Mouse (Mus musculus): Measurements from ENCODE around the gene Enpp4. TPM values are rescaled to one million over a fixed set of nuclear protein-coding genes. Genes with fewer than 3 reads are reported as not detected.

The Enpp4 gene
- 5.6 and 5.7 TPM in 2 replicates for polyA plus RNA-seq (2015; fragmentation: Nextera tagmentation; extraction: Ambion mirVana)

GRCm38 (mm10) chr17:44105287-44106138, at the start of gene Enpp4:
Gene Enpp4, minus strand, starts transcription at chr17:44105809.
- Histone ChIP-seq H3K27me3 (ENCODE audit: insufficient read depth, low read length) (no peaks in the 10 kb centered on the region), H3K36me3 (ENCODE audit: insufficient read depth, low read length) (no peaks in the 10 kb centered on the region), H3K27ac (ENCODE audit: low read length) (no peak within 1 kb of the TSS), H3K9ac (replicated peaks; ENCODE audit: low read length) (peak within 1 kb of the TSS; percentile 74), H3K4me2 (replicated peaks; ENCODE audit: low read depth, low read length) (peak within 1 kb of the TSS; percentile 99), H3K4me1 (ENCODE audit: insufficient read depth, low read length) (peaks cover 6% of the 10 kb centered on the region; the same call in 1 of the 2 replicates), H3K9me3 (ENCODE audit: low read length) (no peaks in the 10 kb centered on the region), H3K4me3 (ENCODE audit: low read length) (peak within 1 kb of the TSS; percentile 76)
- ATAC-seq (ENCODE audit: low FRiP score, low TSS enrichment), result peak; percentile 99
- WGBS, result under 1% methylated on average over 71 of the region's 76 CpGs

- ATAC-seq (ENCODE audit: low FRiP score, low TSS enrichment), result no peak
- WGBS, result 55% methylated on average over 2 of the region's 2 CpGs
Observed at GRCm38 (mm10) chr17:44155204-44155603, 49.6 kb upstream of the Enpp4 start.

GRCm38 (mm10) chr17:44153871-44154270, 48.3 kb upstream of the Enpp4 start:
- no peak for ATAC-seq (ENCODE audit: low FRiP score, low TSS enrichment)
- H3K4me3 ChIP-seq (ENCODE audit: low read length), result no peak overlapping the region
- no peaks in the 10 kb centered on the region for H3K4me1 ChIP-seq (ENCODE audit: insufficient read depth, low read length)
- no peaks in the 10 kb centered on the region for H3K27me3 ChIP-seq (ENCODE audit: insufficient read depth, low read length)
- WGBS, result 41% methylated on average over 5 of the region's 5 CpGs
- no peaks in the 10 kb centered on the region for H3K36me3 ChIP-seq (ENCODE audit: insufficient read depth, low read length)
- no peak overlapping the region for H3K27ac ChIP-seq (ENCODE audit: low read length)
- no peaks in the 10 kb centered on the region; the same call in 1 of the 2 replicates for H3K9me3 ChIP-seq (ENCODE audit: low read length)
- no peak overlapping the region for H3K4me2 ChIP-seq (replicated peaks; ENCODE audit: low read depth, low read length)
- H3K9ac ChIP-seq (replicated peaks; ENCODE audit: low read length), result no peak overlapping the region

More at GRCm38 (mm10) chr17:44155204-44155603, 49.6 kb upstream of the Enpp4 start:
- Histone ChIP-seq H3K4me2 (replicated peaks; ENCODE audit: low read depth, low read length) (no peak overlapping the region), H3K9ac (replicated peaks; ENCODE audit: low read length) (no peak overlapping the region), H3K27me3 (ENCODE audit: insufficient read depth, low read length) (no peaks in the 10 kb centered on the region), H3K36me3 (ENCODE audit: insufficient read depth, low read length) (no peaks in the 10 kb centered on the region), H3K27ac (ENCODE audit: low read length) (no peak overlapping the region), H3K4me1 (ENCODE audit: insufficient read depth, low read length) (no peaks in the 10 kb centered on the region), H3K9me3 (ENCODE audit: low read length) (peaks cover 3% of the 10 kb centered on the region; the same call in 1 of the 2 replicates), H3K4me3 (ENCODE audit: low read length) (no peak overlapping the region)

GRCm38 (mm10) chr17:44151889-44152288, 46.3 kb upstream of the Enpp4 start:
- H3K36me3 ChIP-seq (ENCODE audit: insufficient read depth, low read length), result no peaks in the 10 kb centered on the region
- ATAC-seq (ENCODE audit: low FRiP score, low TSS enrichment), result no peak
- H3K4me3 ChIP-seq (ENCODE audit: low read length), result no peak overlapping the region
- WGBS, result 71% methylated on average over 8 of the region's 8 CpGs
- H3K27me3 ChIP-seq (ENCODE audit: insufficient read depth, low read length), result no peaks in the 10 kb centered on the region
- no peaks in the 10 kb centered on the region for H3K4me1 ChIP-seq (ENCODE audit: insufficient read depth, low read length)
- no peak overlapping the region for H3K9ac ChIP-seq (replicated peaks; ENCODE audit: low read length)
- H3K9me3 ChIP-seq (ENCODE audit: low read length), result no peaks in the 10 kb centered on the region; the same call in 1 of the 2 replicates
- no peak overlapping the region for H3K4me2 ChIP-seq (replicated peaks; ENCODE audit: low read depth, low read length)
- no peak overlapping the region for H3K27ac ChIP-seq (ENCODE audit: low read length)

- Histone ChIP-seq H3K9me3 (ENCODE audit: low read length) (no peaks in the 10 kb centered on the region; the same call in 1 of the 2 replicates), H3K4me2 (replicated peaks; ENCODE audit: low read depth, low read length) (no peak overlapping the region), H3K4me3 (ENCODE audit: low read length) (no peak overlapping the region), H3K27ac (ENCODE audit: low read length) (no peak overlapping the region), H3K4me1 (ENCODE audit: insufficient read depth, low read length) (no peaks in the 10 kb centered on the region), H3K9ac (replicated peaks; ENCODE audit: low read length) (no peak overlapping the region), H3K36me3 (ENCODE audit: insufficient read depth, low read length) (no peaks in the 10 kb centered on the region), H3K27me3 (ENCODE audit: insufficient read depth, low read length) (no peaks in the 10 kb centered on the region)
- no peak for ATAC-seq (ENCODE audit: low FRiP score, low TSS enrichment)
- WGBS, result 70% methylated on average over 3 of the region's 3 CpGs
Observed at GRCm38 (mm10) chr17:44151130-44151529, 45.5 kb upstream of the Enpp4 start.

- 81% methylated on average over 5 of the region's 5 CpGs for WGBS
- no peaks in the 10 kb centered on the region for H3K4me1 ChIP-seq (ENCODE audit: insufficient read depth, low read length)
- H3K9me3 ChIP-seq (ENCODE audit: low read length), result no peaks in the 10 kb centered on the region; the same call in 1 of the 2 replicates
- no peaks in the 10 kb centered on the region for H3K27me3 ChIP-seq (ENCODE audit: insufficient read depth, low read length)
- no peak overlapping the region for H3K4me3 ChIP-seq (ENCODE audit: low read length)
- ATAC-seq (ENCODE audit: low FRiP score, low TSS enrichment), result no peak
- no peak overlapping the region for H3K9ac ChIP-seq (replicated peaks; ENCODE audit: low read length)
- no peak overlapping the region for H3K27ac ChIP-seq (ENCODE audit: low read length)
- H3K4me2 ChIP-seq (replicated peaks; ENCODE audit: low read depth, low read length), result no peak overlapping the region
- no peaks in the 10 kb centered on the region for H3K36me3 ChIP-seq (ENCODE audit: insufficient read depth, low read length)
Observed at GRCm38 (mm10) chr17:44148109-44148846, 42.7 kb upstream of the Enpp4 start.

- H3K27me3 ChIP-seq (ENCODE audit: insufficient read depth, low read length), result no peaks in the 10 kb centered on the region
- H3K4me2 ChIP-seq (replicated peaks; ENCODE audit: low read depth, low read length), result no peak overlapping the region
- no peak overlapping the region for H3K27ac ChIP-seq (ENCODE audit: low read length)
- WGBS, result 61% methylated on average over 1 of the region's 1 CpGs
- no peaks in the 10 kb centered on the region for H3K4me1 ChIP-seq (ENCODE audit: insufficient read depth, low read length)
- no peak for ATAC-seq (ENCODE audit: low FRiP score, low TSS enrichment)
- no peaks in the 10 kb centered on the region for H3K36me3 ChIP-seq (ENCODE audit: insufficient read depth, low read length)
- no peak overlapping the region for H3K9ac ChIP-seq (replicated peaks; ENCODE audit: low read length)
- no peaks in the 10 kb centered on the region for H3K9me3 ChIP-seq (ENCODE audit: low read length)
- H3K4me3 ChIP-seq (ENCODE audit: low read length), result no peak overlapping the region
Observed at GRCm38 (mm10) chr17:44145806-44146205, 40.2 kb upstream of the Enpp4 start.

- Histone ChIP-seq H3K4me2 (replicated peaks; ENCODE audit: low read depth, low read length) (no peak overlapping the region; the same call in 1 of the 2 replicates), H3K9ac (replicated peaks; ENCODE audit: low read length) (no peak overlapping the region), H3K27ac (ENCODE audit: low read length) (no peak overlapping the region), H3K27me3 (ENCODE audit: insufficient read depth, low read length) (no peaks in the 10 kb centered on the region), H3K4me1 (ENCODE audit: insufficient read depth, low read length) (peaks cover 21% of the 10 kb centered on the region), H3K4me3 (ENCODE audit: low read length) (no peak overlapping the region), H3K36me3 (ENCODE audit: insufficient read depth, low read length) (no peaks in the 10 kb centered on the region), H3K9me3 (ENCODE audit: low read length) (no peaks in the 10 kb centered on the region)
- 68% methylated on average over 10 of the region's 10 CpGs for WGBS
- no peak for ATAC-seq (ENCODE audit: low FRiP score, low TSS enrichment)
Observed at GRCm38 (mm10) chr17:44136863-44137640, 31.4 kb upstream of the Enpp4 start.

- 50% methylated on average over 8 of the region's 8 CpGs for WGBS
- Histone ChIP-seq H3K4me1 (ENCODE audit: insufficient read depth, low read length) (peaks cover 21% of the 10 kb centered on the region), H3K27me3 (ENCODE audit: insufficient read depth, low read length) (no peaks in the 10 kb centered on the region), H3K4me3 (ENCODE audit: low read length) (peak overlapping the region; percentile 11; the same call in 1 of the 2 replicates), H3K27ac (ENCODE audit: low read length) (no peak overlapping the region), H3K36me3 (ENCODE audit: insufficient read depth, low read length) (no peaks in the 10 kb centered on the region), H3K4me2 (replicated peaks; ENCODE audit: low read depth, low read length) (peak overlapping the region; percentile 26), H3K9ac (replicated peaks; ENCODE audit: low read length) (no peak overlapping the region), H3K9me3 (ENCODE audit: low read length) (no peaks in the 10 kb centered on the region)
- no peak for ATAC-seq (ENCODE audit: low FRiP score, low TSS enrichment)
Observed at GRCm38 (mm10) chr17:44136018-44136417, 30.4 kb upstream of the Enpp4 start.
